Mouse (Mus musculus): Measurements from ENCODE around the gene Cacna1f. TPM values are rescaled to one million over a fixed set of nuclear protein-coding genes. Genes with fewer than 3 reads are reported as not detected.

The Cacna1f gene
- total RNA-seq (2014; rRNA removed): under 0.01 TPM in 2 replicates
- 0.04 TPM in 2 replicates for polyA plus RNA-seq (2012; rRNA removed)

DNA sequence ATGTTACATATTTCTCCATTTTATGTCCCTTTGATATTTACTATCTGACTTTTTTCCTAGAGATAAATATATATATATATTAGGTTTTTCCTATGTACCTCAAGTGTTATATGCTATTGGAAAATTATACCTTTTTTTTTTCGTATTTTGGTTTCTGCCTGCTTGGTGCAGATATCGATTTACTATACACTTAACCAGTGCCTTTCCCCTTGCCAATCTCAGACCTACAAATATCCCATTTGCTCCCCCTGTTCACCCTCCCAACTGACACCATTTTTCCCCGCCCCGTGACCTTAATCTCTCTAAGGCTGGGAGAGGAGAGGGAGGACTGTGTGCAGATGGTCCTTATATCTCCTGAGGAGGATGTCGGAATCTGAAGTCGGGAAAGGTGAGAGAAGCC is at the start of gene Cacna1f:
Gene Cacna1f, plus strand, starts transcription at position 301 of the 400 bp plus-strand sequence.
- Histone ChIP-seq H3K9ac (ENCODE audit: low read depth, low read length) (no peak within 1 kb of the TSS), H3K4me1 (ENCODE audit: control insufficient read depth, insufficient read depth, low read length) (no peaks in the 10 kb centered on the region), H3K4me3 (ENCODE audit: insufficient read depth, low read depth, low read length) (no peak within 1 kb of the TSS), H3K79me2 (ENCODE audit: control insufficient read depth, insufficient read depth, low read length) (no peaks in the 10 kb centered on the region), H3K27ac (replicated peaks; ENCODE audit: insufficient read depth, low read depth, low read length) (no peak within 1 kb of the TSS), H3K36me3 (ENCODE audit: control insufficient read depth, insufficient read depth, low read length) (no peaks in the 10 kb centered on the region), H3K27me3 (ENCODE audit: control insufficient read depth, insufficient read depth, low read length) (peaks cover 2% of the 10 kb centered on the region; the same call in 1 of the 2 replicates)
- 85% methylated on average over 6 of the region's 6 CpGs for WGBS
- TF ChIP-seq CTCF (IDR thresholded peaks at IDR 0.05; ENCODE audit: low read depth, low read length): no peak
- DNase-seq (ENCODE audit: extremely low read depth, low read depth, low spot score): no peak

DNA sequence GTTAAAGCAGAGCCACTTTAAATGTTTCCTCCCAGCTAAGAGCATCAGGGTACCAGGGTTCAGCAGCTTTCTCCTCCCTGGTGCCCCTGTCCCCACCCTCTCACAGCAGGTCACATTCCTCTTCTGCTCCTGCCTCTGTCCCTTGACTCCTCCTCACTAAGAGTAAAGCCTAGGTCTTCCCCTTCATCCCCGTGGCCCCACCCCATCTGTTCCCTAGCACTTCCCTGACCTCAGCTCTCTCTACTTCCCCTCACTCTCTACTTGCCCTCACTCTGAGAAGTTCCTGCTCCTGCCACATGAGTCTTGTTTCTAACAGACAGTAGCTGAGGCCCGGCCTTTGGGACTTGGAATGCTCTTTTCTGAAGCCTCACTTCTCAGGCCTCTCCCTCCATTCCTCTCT is 43.8 kb upstream of the Cacna1f start:
- Histone ChIP-seq H3K4me3 (ENCODE audit: insufficient read depth, low read depth, low read length) (no peak overlapping the region), H3K36me3 (ENCODE audit: control insufficient read depth, insufficient read depth, low read length) (no peaks in the 10 kb centered on the region), H3K27me3 (ENCODE audit: control insufficient read depth, insufficient read depth, low read length) (no peaks in the 10 kb centered on the region), H3K79me2 (ENCODE audit: control insufficient read depth, insufficient read depth, low read length) (no peaks in the 10 kb centered on the region), H3K4me1 (ENCODE audit: control insufficient read depth, insufficient read depth, low read length) (no peaks in the 10 kb centered on the region), H3K9ac (ENCODE audit: low read depth, low read length) (no peak overlapping the region), H3K27ac (replicated peaks; ENCODE audit: insufficient read depth, low read depth, low read length) (no peak overlapping the region)
- no peak for DNase-seq (ENCODE audit: extremely low read depth, low read depth, low spot score)
- TF ChIP-seq CTCF (IDR thresholded peaks at IDR 0.05; ENCODE audit: low read depth, low read length): no peak
- no peak for TF ChIP-seq POLR2A (IDR thresholded peaks at IDR 0.05; ENCODE audit: extremely low read depth, insufficient read depth, low read length)
- 63% methylated on average over 2 of the region's 2 CpGs for WGBS

DNA sequence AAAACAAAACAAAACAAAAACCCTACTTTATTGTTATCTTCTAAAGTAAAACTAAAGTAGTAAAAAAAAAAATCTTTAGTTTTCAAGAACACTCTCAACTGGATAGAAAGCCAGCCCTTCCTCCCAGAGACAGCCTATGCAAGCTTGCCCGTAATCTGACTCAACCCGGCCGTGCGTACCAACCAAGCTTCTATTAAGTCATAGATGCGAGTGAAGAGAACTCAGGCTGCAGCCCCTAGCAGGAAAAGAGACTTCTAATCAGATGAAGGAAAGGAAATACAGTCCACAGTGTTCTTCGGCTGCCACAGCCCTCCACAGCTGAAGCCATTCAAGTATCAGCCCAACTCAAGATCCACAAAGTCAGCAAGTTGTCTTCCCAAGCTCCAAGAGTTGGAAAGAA is 40.5 kb upstream of the Cacna1f start:
- Histone ChIP-seq H3K27ac (replicated peaks; ENCODE audit: insufficient read depth, low read depth, low read length) (no peak overlapping the region), H3K27me3 (ENCODE audit: control insufficient read depth, insufficient read depth, low read length) (no peaks in the 10 kb centered on the region), H3K9ac (ENCODE audit: low read depth, low read length) (no peak overlapping the region), H3K79me2 (ENCODE audit: control insufficient read depth, insufficient read depth, low read length) (no peaks in the 10 kb centered on the region), H3K4me3 (ENCODE audit: insufficient read depth, low read depth, low read length) (no peak overlapping the region), H3K36me3 (ENCODE audit: control insufficient read depth, insufficient read depth, low read length) (no peaks in the 10 kb centered on the region), H3K4me1 (ENCODE audit: control insufficient read depth, insufficient read depth, low read length) (no peaks in the 10 kb centered on the region)
- TF ChIP-seq CTCF (IDR thresholded peaks at IDR 0.05; ENCODE audit: low read depth, low read length): no peak
- TF ChIP-seq POLR2A (IDR thresholded peaks at IDR 0.05; ENCODE audit: extremely low read depth, insufficient read depth, low read length): no peak
- no peak for DNase-seq (ENCODE audit: extremely low read depth, low read depth, low spot score)
- WGBS: 92% methylated on average over 6 of the region's 6 CpGs

DNA sequence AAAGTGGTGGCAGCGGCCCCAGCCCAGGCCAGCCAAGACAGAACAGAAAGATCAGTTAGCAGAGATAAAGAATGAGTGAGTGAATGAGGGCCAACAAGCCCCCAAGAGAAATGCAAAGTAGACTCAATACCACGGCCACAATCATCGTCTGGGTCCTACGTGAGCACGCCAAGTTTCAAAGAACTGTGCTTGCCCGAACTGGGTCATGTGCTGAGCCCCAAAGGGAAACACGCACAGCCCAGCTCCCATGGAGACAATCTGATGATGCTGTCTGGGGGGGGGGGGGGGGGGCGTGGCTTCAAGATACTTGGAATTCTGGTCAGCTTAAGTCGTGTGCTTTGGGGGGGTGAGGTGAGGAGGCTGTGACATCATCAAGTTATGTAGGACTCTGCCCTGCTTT is 39.4 kb upstream of the Cacna1f start:
- no peak overlapping the region for H3K4me3 ChIP-seq (ENCODE audit: insufficient read depth, low read depth, low read length)
- no peak for DNase-seq (ENCODE audit: extremely low read depth, low read depth, low spot score)
- no peak overlapping the region for H3K27ac ChIP-seq (replicated peaks; ENCODE audit: insufficient read depth, low read depth, low read length)
- no peak overlapping the region for H3K9ac ChIP-seq (ENCODE audit: low read depth, low read length)
- no peaks in the 10 kb centered on the region for H3K79me2 ChIP-seq (ENCODE audit: control insufficient read depth, insufficient read depth, low read length)
- H3K4me1 ChIP-seq (ENCODE audit: control insufficient read depth, insufficient read depth, low read length): peaks cover 3% of the 10 kb centered on the region; the same call in 1 of the 2 replicates
- WGBS: 76% methylated on average over 8 of the region's 9 CpGs
- no peaks in the 10 kb centered on the region for H3K36me3 ChIP-seq (ENCODE audit: control insufficient read depth, insufficient read depth, low read length)
- TF ChIP-seq CTCF (IDR thresholded peaks at IDR 0.05; ENCODE audit: low read depth, low read length) (no peak), POLR2A (IDR thresholded peaks at IDR 0.05; ENCODE audit: extremely low read depth, insufficient read depth, low read length) (no peak)
- H3K27me3 ChIP-seq (ENCODE audit: control insufficient read depth, insufficient read depth, low read length): no peaks in the 10 kb centered on the region

DNA sequence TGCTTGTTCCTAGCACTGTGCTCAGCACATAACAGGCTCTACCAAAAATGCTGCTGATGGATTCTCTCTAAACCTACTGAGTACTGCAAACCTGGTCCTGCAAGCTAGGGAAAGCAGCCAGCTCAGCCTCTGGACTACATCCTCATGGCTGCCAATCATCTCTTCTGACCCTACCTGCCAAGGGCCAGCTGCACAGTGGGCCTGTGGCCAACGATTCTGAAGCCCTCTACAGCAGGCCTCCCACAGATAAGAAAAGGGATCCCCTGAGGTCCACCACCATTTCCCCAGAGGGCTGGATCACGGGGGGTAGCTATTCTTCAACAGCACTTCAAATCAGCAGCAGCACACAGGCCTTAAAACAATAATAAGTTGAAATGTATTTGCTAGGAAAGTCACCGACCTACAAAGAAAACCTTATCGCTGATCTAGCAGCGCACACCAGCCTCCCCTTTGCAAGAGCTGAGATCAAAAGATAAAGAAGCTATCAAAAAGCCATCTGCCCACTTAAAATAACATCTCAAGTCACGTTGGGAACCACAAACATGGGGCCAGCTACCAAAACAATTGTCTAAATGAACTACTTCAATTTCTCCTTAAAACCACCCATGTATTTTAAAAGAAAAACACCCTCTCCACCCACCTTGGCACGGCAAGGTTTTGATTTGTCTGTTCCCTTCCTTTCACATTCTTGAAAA is 36.3 kb upstream of the Cacna1f start:
- Histone ChIP-seq H3K4me3 (ENCODE audit: insufficient read depth, low read depth, low read length) (no peak overlapping the region), H3K4me1 (ENCODE audit: control insufficient read depth, insufficient read depth, low read length) (peaks cover 11% of the 10 kb centered on the region), H3K27ac (replicated peaks; ENCODE audit: insufficient read depth, low read depth, low read length) (no peak overlapping the region), H3K79me2 (ENCODE audit: control insufficient read depth, insufficient read depth, low read length) (no peaks in the 10 kb centered on the region), H3K27me3 (ENCODE audit: control insufficient read depth, insufficient read depth, low read length) (no peaks in the 10 kb centered on the region), H3K9ac (ENCODE audit: low read depth, low read length) (no peak overlapping the region), H3K36me3 (ENCODE audit: control insufficient read depth, insufficient read depth, low read length) (no peaks in the 10 kb centered on the region)
- no peak for TF ChIP-seq POLR2A (IDR thresholded peaks at IDR 0.05; ENCODE audit: extremely low read depth, insufficient read depth, low read length)
- 64% methylated on average over 7 of the region's 7 CpGs for WGBS
- no peak for DNase-seq (ENCODE audit: extremely low read depth, low read depth, low spot score)

DNA sequence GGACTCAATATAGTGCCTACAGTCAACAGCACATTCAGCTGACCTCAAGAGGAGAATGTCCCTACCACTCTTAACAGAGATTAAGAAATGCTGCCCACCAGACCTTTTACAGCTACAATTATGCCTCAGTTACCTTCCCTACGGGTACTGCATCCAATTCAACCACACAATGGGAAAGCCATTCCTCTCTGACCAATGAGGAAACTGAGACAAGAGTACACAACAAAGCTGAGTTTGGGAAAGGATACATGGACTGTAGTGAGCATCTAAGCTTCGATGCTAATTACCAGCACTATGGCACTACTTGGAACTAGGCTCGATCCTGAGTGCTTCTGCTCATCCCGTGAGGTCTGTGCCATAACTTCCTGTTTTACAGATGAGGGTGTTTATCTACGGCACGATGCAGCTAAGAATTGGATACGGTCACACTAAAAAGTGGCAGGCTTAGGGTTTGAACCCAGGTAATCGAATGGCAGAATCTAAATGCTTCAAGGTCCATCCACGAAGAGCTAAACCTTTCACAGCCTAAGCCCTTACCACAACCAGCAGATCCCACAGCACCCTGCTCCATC is 35.2 kb upstream of the Cacna1f start:
- Histone ChIP-seq H3K4me1 (ENCODE audit: control insufficient read depth, insufficient read depth, low read length) (peaks cover 11% of the 10 kb centered on the region), H3K4me3 (ENCODE audit: insufficient read depth, low read depth, low read length) (no peak overlapping the region), H3K79me2 (ENCODE audit: control insufficient read depth, insufficient read depth, low read length) (no peaks in the 10 kb centered on the region), H3K9ac (ENCODE audit: low read depth, low read length) (no peak overlapping the region), H3K27me3 (ENCODE audit: control insufficient read depth, insufficient read depth, low read length) (no peaks in the 10 kb centered on the region), H3K36me3 (ENCODE audit: control insufficient read depth, insufficient read depth, low read length) (no peaks in the 10 kb centered on the region), H3K27ac (replicated peaks; ENCODE audit: insufficient read depth, low read depth, low read length) (no peak overlapping the region)
- no peak for DNase-seq (ENCODE audit: extremely low read depth, low read depth, low spot score)
- WGBS: 88% methylated on average over 9 of the region's 9 CpGs
- TF ChIP-seq POLR2A (IDR thresholded peaks at IDR 0.05; ENCODE audit: extremely low read depth, insufficient read depth, low read length) (no peak), CTCF (IDR thresholded peaks at IDR 0.05; ENCODE audit: low read depth, low read length) (no peak)
